Mouse (Mus musculus): ENCODE measurements at regions not wholly inside any gene's neighbourhood (a gene's known extent, or its start where the extent isn't known, plus 50 kb on each side); places are given as distances from the start of the nearest gene placed in this dataset.

DNA sequence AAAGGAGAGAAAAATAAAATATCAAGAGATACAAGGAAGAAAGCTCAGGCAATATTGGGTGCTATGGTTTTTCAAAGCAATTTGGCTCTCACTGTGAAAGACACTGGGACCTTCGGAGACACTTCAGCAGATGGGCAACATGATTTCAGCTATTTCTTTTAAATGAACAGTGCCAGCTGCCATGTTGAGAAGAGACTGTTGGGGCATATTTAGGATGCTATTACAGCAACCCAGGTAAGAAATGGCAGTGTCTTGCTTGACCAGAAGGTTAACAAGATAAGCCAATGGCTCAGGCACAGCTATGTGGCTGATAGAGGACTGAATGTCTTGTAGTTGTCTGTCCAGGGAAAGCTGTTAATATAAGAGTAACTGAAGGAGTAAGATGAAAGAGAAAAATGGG is 348.6 kb downstream of the Ankrd7 start:
- no peak for ATAC-seq (ENCODE audit: low read depth)
- H3K27ac ChIP-seq (replicated peaks), result no peak overlapping the region
- no peaks in the 10 kb centered on the region for H3K36me3 ChIP-seq
- no peaks in the 10 kb centered on the region for H3K4me1 ChIP-seq (replicated peaks)
- no peaks in the 10 kb centered on the region for H3K27me3 ChIP-seq
- H3K9ac ChIP-seq, result no peak overlapping the region
- H3K4me3 ChIP-seq, result no peak overlapping the region
- 91% methylated on average over 1 of the region's 1 CpGs for WGBS
- no peaks in the 10 kb centered on the region for H3K9me3 ChIP-seq
- H3K4me2 ChIP-seq, result no peak overlapping the region

GRCm38 (mm10) chr6:19215124-19215523 is 349.0 kb downstream of the Ankrd7 start:
- H3K9ac ChIP-seq, result no peak overlapping the region
- H3K4me3 ChIP-seq, result no peak overlapping the region
- H3K27me3 ChIP-seq, result no peaks in the 10 kb centered on the region
- H3K4me1 ChIP-seq (replicated peaks), result no peaks in the 10 kb centered on the region
- WGBS, result 73% methylated on average over 1 of the region's 1 CpGs
- ATAC-seq (ENCODE audit: low read depth), result no peak
- H3K27ac ChIP-seq (replicated peaks), result no peak overlapping the region
- no peaks in the 10 kb centered on the region for H3K9me3 ChIP-seq
- H3K36me3 ChIP-seq, result no peaks in the 10 kb centered on the region
- H3K4me2 ChIP-seq, result no peak overlapping the region

DNA sequence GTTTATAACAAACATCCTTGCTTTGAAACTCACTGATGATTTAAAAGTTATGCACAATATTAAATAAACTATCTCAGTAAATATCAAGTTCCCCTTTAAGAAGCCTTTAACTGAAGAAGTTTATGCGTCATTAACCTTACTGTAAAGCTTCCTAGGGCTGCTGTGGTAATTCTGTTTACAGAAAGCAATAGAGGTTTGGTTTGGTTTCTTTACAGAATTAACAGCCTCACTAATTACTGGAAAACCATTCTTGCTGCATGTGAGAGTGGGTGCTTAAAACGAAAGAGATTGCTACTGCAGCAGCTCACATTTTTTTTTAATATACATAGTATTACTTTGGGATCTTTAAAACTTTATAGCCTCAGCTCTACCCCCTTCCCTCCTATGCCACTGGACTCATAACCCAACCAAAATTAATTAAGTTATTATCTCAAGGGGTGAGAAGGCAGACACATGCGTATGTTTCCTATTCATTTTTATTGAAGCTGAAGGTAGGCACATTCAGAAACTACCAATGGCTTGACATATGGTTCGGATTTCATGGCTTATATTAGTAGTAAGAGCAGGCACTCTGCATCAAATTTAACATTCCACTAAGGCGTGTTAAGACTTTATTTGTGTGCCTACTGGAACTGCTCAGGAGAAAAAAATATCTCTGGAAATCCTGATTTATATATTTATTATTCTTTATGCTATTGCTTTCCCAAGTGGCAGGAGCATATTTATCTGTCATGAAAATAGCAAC is 398.1 kb downstream of the Ankrd7 start:
- peak; percentile 43 for ATAC-seq (ENCODE audit: low read depth)
- Histone ChIP-seq H3K4me1 (replicated peaks) (peaks cover 4% of the 10 kb centered on the region; the same call in 1 of the 2 replicates), H3K4me2 (no peak overlapping the region), H3K9ac (no peak overlapping the region), H3K9me3 (no peaks in the 10 kb centered on the region), H3K4me3 (no peak overlapping the region), H3K27ac (replicated peaks) (peak overlapping the region; percentile 18; the same call in 1 of the 2 replicates), H3K27me3 (no peaks in the 10 kb centered on the region), H3K36me3 (no peaks in the 10 kb centered on the region)
- WGBS, result 50% methylated on average over 5 of the region's 5 CpGs

DNA sequence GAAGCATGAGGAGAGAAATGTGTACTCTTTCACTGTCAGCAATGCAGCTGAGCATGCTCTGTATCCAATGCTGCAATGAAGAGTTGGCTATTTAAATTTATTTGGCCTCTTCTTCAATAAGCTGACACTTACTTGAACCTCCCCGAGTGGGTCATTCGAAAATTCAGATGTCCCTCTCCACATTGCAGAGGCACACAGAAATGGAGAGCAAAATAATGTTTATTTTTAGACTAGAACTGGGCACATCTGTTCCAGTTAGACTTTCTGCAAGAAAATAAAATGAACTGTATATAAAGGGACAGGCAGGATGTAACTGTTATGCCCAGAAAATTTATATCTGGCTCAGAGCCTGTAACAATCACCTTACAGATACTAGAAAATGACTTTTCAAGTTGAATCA is 407.1 kb downstream of the Ankrd7 start:
- no peaks in the 10 kb centered on the region for H3K36me3 ChIP-seq
- 76% methylated on average over 2 of the region's 2 CpGs for WGBS
- no peak for ATAC-seq (ENCODE audit: low read depth)

DNA sequence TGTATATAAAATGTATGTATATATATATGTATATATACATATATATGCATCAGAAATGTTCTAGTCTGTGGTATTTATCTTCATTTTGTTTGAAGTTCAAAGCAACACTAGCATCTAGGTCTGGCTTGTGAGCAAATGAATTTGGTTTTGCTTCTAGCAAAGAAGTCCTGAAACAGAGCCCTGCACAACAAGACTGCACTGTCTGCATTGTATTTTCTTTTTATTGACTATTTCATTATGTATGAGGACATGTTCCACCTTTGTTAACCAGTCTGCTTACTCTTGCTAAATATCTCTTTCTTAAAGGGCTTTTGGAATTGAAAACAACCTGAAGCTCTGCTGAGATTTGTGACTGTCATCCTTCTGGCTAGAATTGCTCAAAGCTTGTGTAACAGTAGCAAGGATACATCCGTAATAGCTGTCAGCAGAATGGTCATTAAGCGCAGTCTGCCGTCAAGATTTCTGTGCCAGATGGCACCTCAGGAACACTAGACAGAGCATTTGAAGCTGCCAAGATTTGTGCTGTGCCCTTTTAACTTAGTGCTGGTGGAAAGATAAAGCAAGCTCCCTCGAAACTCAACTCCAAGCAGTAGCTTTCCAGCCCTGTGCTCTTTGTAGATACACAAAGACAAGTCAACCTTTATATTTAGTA is 416.7 kb downstream of the Ankrd7 start:
- H3K27me3 ChIP-seq, result no peaks in the 10 kb centered on the region
- H3K4me2 ChIP-seq, result no peak overlapping the region
- no peak overlapping the region for H3K4me3 ChIP-seq
- no peak for ATAC-seq (ENCODE audit: low read depth)
- no peak overlapping the region for H3K9ac ChIP-seq
- H3K9me3 ChIP-seq, result no peaks in the 10 kb centered on the region
- 53% methylated on average over 4 of the region's 4 CpGs for WGBS
- no peak overlapping the region for H3K27ac ChIP-seq (replicated peaks)
- H3K4me1 ChIP-seq (replicated peaks), result no peaks in the 10 kb centered on the region
- no peaks in the 10 kb centered on the region for H3K36me3 ChIP-seq

More for the DNA sequence above, 407.1 kb downstream of the Ankrd7 start:
- Histone ChIP-seq H3K27ac (replicated peaks) (no peak overlapping the region), H3K27me3 (no peaks in the 10 kb centered on the region), H3K4me2 (no peak overlapping the region), H3K9me3 (no peaks in the 10 kb centered on the region), H3K4me1 (replicated peaks) (no peaks in the 10 kb centered on the region), H3K4me3 (no peak overlapping the region), H3K9ac (no peak overlapping the region)

GRCm38 (mm10) chr6:19332659-19333058 is 466.5 kb downstream of the Ankrd7 start:
- Histone ChIP-seq H3K36me3 (no peaks in the 10 kb centered on the region), H3K27me3 (no peaks in the 10 kb centered on the region), H3K27ac (replicated peaks) (no peak overlapping the region), H3K4me3 (no peak overlapping the region), H3K9ac (no peak overlapping the region), H3K4me2 (no peak overlapping the region), H3K9me3 (no peaks in the 10 kb centered on the region), H3K4me1 (replicated peaks) (no peaks in the 10 kb centered on the region)
- ATAC-seq (ENCODE audit: low read depth), result no peak

DNA sequence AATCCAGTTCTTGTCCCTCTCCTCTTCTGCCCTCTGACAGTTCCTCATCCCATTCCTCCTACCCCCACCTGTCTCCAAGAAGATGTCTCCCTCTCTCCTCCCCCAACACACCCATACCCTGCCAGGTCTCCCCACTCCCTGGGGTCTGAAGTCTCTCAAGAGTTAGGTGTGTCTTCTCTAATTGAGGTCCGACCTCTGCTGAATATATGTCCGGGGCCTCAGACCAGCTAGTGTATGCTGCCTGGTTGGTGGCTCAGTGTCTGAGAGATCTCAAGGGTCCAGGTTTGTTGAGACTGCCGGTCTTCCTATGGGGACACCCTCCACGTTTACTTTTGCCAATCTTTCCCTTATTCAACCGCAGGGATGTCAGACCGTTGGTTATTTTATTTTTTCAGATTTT is 469.5 kb downstream of the Ankrd7 start:
- no peak for ATAC-seq (ENCODE audit: low read depth)
- Histone ChIP-seq H3K9ac (no peak overlapping the region), H3K36me3 (no peaks in the 10 kb centered on the region), H3K27ac (replicated peaks) (no peak overlapping the region), H3K4me1 (replicated peaks) (no peaks in the 10 kb centered on the region), H3K4me2 (no peak overlapping the region), H3K27me3 (no peaks in the 10 kb centered on the region), H3K4me3 (no peak overlapping the region), H3K9me3 (no peaks in the 10 kb centered on the region)
- 92% methylated on average over 6 of the region's 6 CpGs for WGBS

DNA sequence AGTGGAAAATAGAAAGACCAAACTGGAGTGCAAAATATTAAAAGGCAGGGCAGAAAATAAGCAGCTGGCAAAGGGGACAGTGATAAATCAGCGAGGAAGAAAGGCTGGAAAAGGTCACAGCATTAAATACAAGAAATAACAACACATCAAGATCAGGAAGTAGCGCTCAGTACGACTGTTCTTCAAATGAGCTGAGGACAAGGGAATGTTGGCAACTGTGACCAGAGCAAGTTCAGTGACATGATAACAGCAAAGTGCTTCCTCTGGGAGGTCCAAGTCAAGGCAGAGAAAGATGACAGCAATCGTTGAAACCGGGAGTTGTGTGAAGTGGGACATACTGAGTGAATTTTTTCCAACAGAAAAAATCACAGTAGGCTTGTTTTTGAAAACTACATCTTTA is 472.4 kb downstream of the Ankrd7 start:
- no peak overlapping the region for H3K4me3 ChIP-seq
- no peak overlapping the region for H3K9ac ChIP-seq
- WGBS, result 76% methylated on average over 5 of the region's 5 CpGs
- no peaks in the 10 kb centered on the region for H3K4me1 ChIP-seq (replicated peaks)
- H3K4me2 ChIP-seq, result no peak overlapping the region
- H3K9me3 ChIP-seq, result no peaks in the 10 kb centered on the region
- no peak for ATAC-seq (ENCODE audit: low read depth)
- H3K27me3 ChIP-seq, result no peaks in the 10 kb centered on the region
- no peak overlapping the region for H3K27ac ChIP-seq (replicated peaks)
- H3K36me3 ChIP-seq, result no peaks in the 10 kb centered on the region

Measured in neural tube, embryonic 13.5 days (tissue).